Mouse (Mus musculus) stomach, embryonic 14.5 days (tissue): ENCODE data around the gene Zfp689. TPM values are rescaled to one million over a fixed set of nuclear protein-coding genes. Genes with fewer than 3 reads are reported as not detected.
A peak's percentile ranks its signal among the peaks of the same experiment; 100 is the strongest.

Source experiments
- ATAC-seq: fragments of 200-750 bp; cut with Nextera tagmentation; 2 replicates; pipeline ENCODE4 v1.8.0; 2017; ENCODE audit warnings: low read depth, moderate TSS enrichment; ENCODE audit not compliant: insufficient number of reproducible peaks, insufficient read depth, low FRiP score
- H3K27ac ChIP-seq: fragments of 300-500 bp; sonication (generic); 2 replicates; pipeline ENCODE4 v1.5.1; 2014; ENCODE audit warnings: mild to moderate bottlenecking, low read length, moderate library complexity, mixed read lengths
- H3K27me3 ChIP-seq: fragments of 300-500 bp; sonication (generic); 2 replicates; pipeline ENCODE4 v1.6.1; 2014; ENCODE audit warnings: low read length, control low read depth, mixed read lengths; ENCODE audit not compliant: control insufficient read depth, insufficient read depth
- H3K36me3 ChIP-seq: fragments of 300-500 bp; sonication (generic); 2 replicates; pipeline ENCODE4 v1.6.1; 2014; ENCODE audit warnings: mild to moderate bottlenecking, control low read depth, low read length, moderate library complexity, mixed read lengths; ENCODE audit not compliant: control insufficient read depth, insufficient read depth
- H3K4me1 ChIP-seq: fragments of 300-500 bp; sonication (generic); 2 replicates; pipeline ENCODE4 v1.6.1; 2014; ENCODE audit warnings: low read length, control low read depth, mixed read lengths; ENCODE audit not compliant: control insufficient read depth, insufficient read depth
- H3K4me2 ChIP-seq: fragments of 300-500 bp; sonication (generic); replicated peaks from 2 replicates; pipeline ENCODE4 v1.6.1; 2014; ENCODE audit warnings: low read depth, low read length, control low read depth
- H3K4me3 ChIP-seq: fragments of 300-500 bp; sonication (generic); 2 replicates; pipeline ENCODE4 v1.5.1; 2014; ENCODE audit warnings: low read depth, low read length, control low read depth
- H3K9ac ChIP-seq: fragments of 300-500 bp; sonication (generic); replicated peaks from 2 replicates; pipeline ENCODE4 v1.6.1; 2014; ENCODE audit warnings: low read depth, mild to moderate bottlenecking, control low read depth, low read length, moderate library complexity, mixed read lengths
- H3K9me3 ChIP-seq: fragments of 300-500 bp; sonication (generic); 2 replicates; pipeline ENCODE4 v1.6.1; 2016; ENCODE audit warnings: low read depth, low read length, control low read depth; ENCODE audit not compliant: control insufficient read depth
- WGBS: fragments of 180-500 bp; shearing (Covaris S2); extraction: QIAGEN DNeasy Blood & Tissue Kit; methylation state at CpG from one replicate; pipeline ENCODE4 v1.1.7; 2014; 5-methylcytosine and 5-hydroxymethylcytosine counted together
- microRNA-seq: library from miRNA; unstranded; fragments of <30 nt; microRNA quantifications from one replicate; pipeline ENCODE4, GENCODE M21; 2016
- polyA plus RNA-seq: library from polyadenylated mRNA; unstranded; fragments of >200 nt; fragmentation: Nextera tagmentation; extraction: Ambion mirVana; gene quantifications from 2 replicates; pipeline ENCODE4 v1.2.1, GENCODE M21; 2014

Zfp689 gene
- polyA plus RNA-seq, 1 experiment from 2014 or later, result 9.1 TPM

GRCm38 (mm10) chr7:127402980-127403379, 46.0 kb downstream of the Zfp689 start:
- Histone ChIP-seq H3K4me3 (no peak overlapping the region), H3K9ac (no peak overlapping the region), H3K36me3 (no peaks in the 10 kb centered on the region), H3K4me1 (no peaks in the 10 kb centered on the region), H3K27me3 (no peaks in the 10 kb centered on the region), H3K27ac (no peak overlapping the region), H3K4me2 (no peak overlapping the region), H3K9me3 (no peaks in the 10 kb centered on the region)
- ATAC-seq, result no peak
- 42% methylated on average over 2 of the region's 2 CpGs for WGBS

- H3K36me3 ChIP-seq, result no peaks in the 10 kb centered on the region
- no peaks in the 10 kb centered on the region for H3K4me1 ChIP-seq
- H3K4me3 ChIP-seq, result no peak overlapping the region
- ATAC-seq, result no peak
- no peak overlapping the region for H3K9ac ChIP-seq
- H3K4me2 ChIP-seq, result no peak overlapping the region
- no peak overlapping the region for H3K27ac ChIP-seq
- 65% methylated on average over 3 of the region's 3 CpGs for WGBS
- H3K9me3 ChIP-seq, result no peaks in the 10 kb centered on the region
- no peaks in the 10 kb centered on the region for H3K27me3 ChIP-seq
These were observed 48.6 kb downstream of the Zfp689 start for GRCm38 (mm10) chr7:127400355-127400754.

- Histone ChIP-seq H3K27ac (peak overlapping the region; percentile 59; the same call in 1 of the 2 replicates), H3K9ac (no peak overlapping the region), H3K4me1 (peaks cover 5% of the 10 kb centered on the region; the same call in 1 of the 2 replicates), H3K9me3 (no peaks in the 10 kb centered on the region), H3K4me3 (peak overlapping the region; percentile 57), H3K36me3 (0 out of 2 replicates have a peak, but pooled peaks cover 6% of the 10 kb centered on the region), H3K4me2 (peak overlapping the region; percentile 48), H3K27me3 (no peaks in the 10 kb centered on the region)
- ATAC-seq, result no peak
- WGBS, result 12% methylated on average over 7 of the region's 7 CpGs
These were observed 55.0 kb downstream of the Zfp689 start for GRCm38 (mm10) chr7:127393944-127394333.

DNA sequence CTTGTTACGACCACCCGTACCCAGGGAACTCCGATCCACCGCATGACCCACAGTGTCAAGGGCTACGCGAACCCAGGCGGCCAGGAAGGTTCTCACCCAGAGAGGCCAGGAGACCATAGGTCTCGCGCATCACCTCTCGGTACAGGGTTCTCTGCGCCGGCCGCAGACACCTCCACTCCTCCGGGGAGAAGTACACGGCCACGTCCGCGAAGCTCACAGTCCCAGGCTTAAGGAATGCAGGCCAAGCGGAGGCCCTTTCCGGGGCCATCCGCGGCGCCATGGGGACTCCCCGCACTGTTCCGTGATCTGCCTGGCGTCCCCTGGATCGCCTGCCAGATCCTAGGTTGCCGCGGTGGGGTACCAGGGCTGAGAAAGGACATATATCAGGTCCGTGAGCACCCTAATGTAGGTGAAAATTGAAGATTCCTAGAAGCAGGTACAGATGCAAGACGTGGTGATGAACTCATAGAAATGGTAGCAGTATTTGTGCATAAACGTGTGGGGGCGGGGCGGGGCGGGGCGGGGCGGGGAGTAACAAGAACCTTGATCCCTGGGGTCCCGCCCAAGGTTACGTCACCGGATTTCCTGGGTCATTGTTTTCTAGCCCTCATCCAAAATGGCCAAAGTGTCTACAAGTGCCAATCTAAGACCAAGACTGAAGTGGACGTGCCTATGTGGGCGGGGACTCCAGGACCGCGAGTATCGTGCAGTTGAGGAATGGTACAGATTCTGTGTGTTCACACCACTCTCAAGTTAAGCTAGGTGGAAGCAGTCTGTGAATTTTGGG, 55.6 kb downstream of the Zfp689 start, which contains the start of gene E430018J23Rik:
TSS of gene E430018J23Rik (minus strand) at position 473 of the 787 bp plus-strand sequence.
- H3K4me2 ChIP-seq, result peak within 1 kb of the TSS; percentile 48
- H3K9me3 ChIP-seq, result no peaks in the 10 kb centered on the region
- peak within 1 kb of the TSS; percentile 57 for H3K4me3 ChIP-seq
- H3K4me1 ChIP-seq, result peaks cover 5% of the 10 kb centered on the region; the same call in 1 of the 2 replicates
- 0 out of 2 replicates have a peak, but pooled peaks cover 6% of the 10 kb centered on the region for H3K36me3 ChIP-seq
- H3K9ac ChIP-seq, result peak within 1 kb of the TSS; percentile 65
- ATAC-seq, result peak; percentile 96
- WGBS, result under 1% methylated on average over 45 of the region's 45 CpGs
- no peaks in the 10 kb centered on the region for H3K27me3 ChIP-seq
- peak within 1 kb of the TSS; percentile 76 for H3K27ac ChIP-seq

GRCm38 (mm10) chr7:127392251-127392824, 56.6 kb downstream of the Zfp689 start:
- peak overlapping the region; percentile 48 for H3K4me2 ChIP-seq
- ATAC-seq, result no peak
- H3K9ac ChIP-seq, result 0 out of 2 replicates have a peak overlapping the region, but pooled peaks have one; percentile 65
- 83% methylated on average over 8 of the region's 8 CpGs for WGBS
- H3K4me1 ChIP-seq, result peaks cover 5% of the 10 kb centered on the region; the same call in 1 of the 2 replicates
- no peaks in the 10 kb centered on the region for H3K9me3 ChIP-seq
- 0 out of 2 replicates have a peak, but pooled peaks cover 6% of the 10 kb centered on the region for H3K36me3 ChIP-seq
- no peak overlapping the region for H3K27ac ChIP-seq
- H3K27me3 ChIP-seq, result no peaks in the 10 kb centered on the region
- peak overlapping the region; percentile 57 for H3K4me3 ChIP-seq

Small RNA genes within 50 kb of the gene (microRNA-seq; reads per million reads assigned to microRNA genes)
- gene Gm47278, result not detected
- gene Mir7060, result not detected

Other genes starting within 250 kb of the Zfp689 start
- 15.1 and 18.7 TPM in 2 replicates for gene Tbc1d10b, start 240.7 kb downstream of the Zfp689 start, polyA plus RNA-seq
- gene Mylpf, start 240.3 kb downstream of the Zfp689 start, polyA plus RNA-seq, result 9.7 TPM in 2 replicates
- gene Zfp553, start 216.1 kb downstream of the Zfp689 start, polyA plus RNA-seq, result 22.9 and 24.4 TPM in 2 replicates
- 14.9 and 16.5 TPM in 2 replicates for gene Sept1, start 216.0 kb downstream of the Zfp689 start, polyA plus RNA-seq
- 54.9 and 55.2 TPM in 2 replicates for gene Zfp771, start 204.9 kb downstream of the Zfp689 start, polyA plus RNA-seq
- 175 and 202 TPM in 2 replicates for gene Dctpp1, start 188.4 kb downstream of the Zfp689 start, polyA plus RNA-seq
- gene Sephs2, start 175.1 kb downstream of the Zfp689 start, polyA plus RNA-seq, result 97.3 and 114 TPM in 2 replicates
- 0.91 and 1.0 TPM in 2 replicates for gene Itgal, start 152.9 kb downstream of the Zfp689 start, polyA plus RNA-seq
- gene Zfp768, start 103.6 kb downstream of the Zfp689 start, polyA plus RNA-seq, result 4.6 and 4.7 TPM in 2 replicates
- gene Zfp747, start 73.1 kb downstream of the Zfp689 start, polyA plus RNA-seq, result 8.1 and 9.4 TPM in 2 replicates
- gene 9130019O22Rik, start 62.0 kb downstream of the Zfp689 start, polyA plus RNA-seq, result 6.7 and 7.1 TPM in 2 replicates
- gene E430018J23Rik, start 55.5 kb downstream of the Zfp689 start, polyA plus RNA-seq, result 8.0 and 9.7 TPM in 2 replicates
- 10.3 and 12.0 TPM in 2 replicates for gene Zfp764, start 42.3 kb downstream of the Zfp689 start, polyA plus RNA-seq
- 25.0 and 26.3 TPM in 2 replicates for gene Zfp688, start 27.1 kb downstream of the Zfp689 start, polyA plus RNA-seq
- gene Prr14, start 10.5 kb upstream of the Zfp689 start, polyA plus RNA-seq, result 49.9 and 55.0 TPM in 2 replicates
- gene Fbrs, start 30.0 kb upstream of the Zfp689 start, polyA plus RNA-seq, result 14.9 and 18.5 TPM in 2 replicates
- 60.5 and 65.2 TPM in 2 replicates for gene Srcap, start 62.8 kb upstream of the Zfp689 start, polyA plus RNA-seq
- gene Gm42715, start 70.4 kb upstream of the Zfp689 start, polyA plus RNA-seq, result 20.8 and 22.1 TPM in 2 replicates
- gene Tmem265, start 112.2 kb upstream of the Zfp689 start, polyA plus RNA-seq, result 7.2 and 11.3 TPM in 2 replicates
- 46.4 and 47.4 TPM in 2 replicates for gene Phkg2, start 124.2 kb upstream of the Zfp689 start, polyA plus RNA-seq
- 7.8 and 8.2 TPM in 2 replicates for gene Ccdc189, start 139.4 kb upstream of the Zfp689 start, polyA plus RNA-seq
- gene Rnf40, start 139.6 kb upstream of the Zfp689 start, polyA plus RNA-seq, result 37.0 and 39.9 TPM in 2 replicates
- 16.0 and 17.2 TPM in 2 replicates for gene Zfp629, start 166.6 kb upstream of the Zfp689 start, polyA plus RNA-seq